Mouse (Mus musculus) heart, embryonic 12.5 days (tissue): Measurements from ENCODE around the gene Retreg2. TPM values are rescaled to one million over a fixed set of nuclear protein-coding genes. Genes with fewer than 3 reads are reported as not detected.

ENCODE experiments used
- ATAC-seq: fragments of 200-750 bp; cut with Nextera tagmentation; 2 replicates; pipeline ENCODE4 v1.8.0; 2017; ENCODE audit warnings: moderate TSS enrichment, moderate library complexity; ENCODE audit not compliant: insufficient number of reproducible peaks, low FRiP score
- H3K27ac ChIP-seq: fragments of 300-500 bp; sonication (generic); 2 replicates; pipeline ENCODE4 v1.5.1; 2016; ENCODE audit warnings: mild to moderate bottlenecking, moderate library complexity; ENCODE audit not compliant: poor library complexity, severe bottlenecking
- H3K27me3 ChIP-seq: fragments of 300-500 bp; sonication (generic); replicated peaks from 2 replicates; pipeline ENCODE4 v1.6.1; 2016; ENCODE audit warnings: mild to moderate bottlenecking, moderate library complexity
- H3K36me3 ChIP-seq: fragments of 300-500 bp; sonication (generic); 2 replicates; pipeline ENCODE4 v1.6.1; 2016; ENCODE audit warnings: mild to moderate bottlenecking, moderate library complexity
- H3K4me1 ChIP-seq: fragments of 300-500 bp; sonication (generic); replicated peaks from 2 replicates; pipeline ENCODE4 v1.6.1; 2016; ENCODE audit warnings: mild to moderate bottlenecking
- H3K4me2 ChIP-seq: fragments of 300-500 bp; sonication (generic); 2 replicates; pipeline ENCODE4 v1.6.1; 2016; ENCODE audit warnings: mild to moderate bottlenecking, moderate library complexity
- H3K4me3 ChIP-seq: fragments of 300-500 bp; sonication (generic); 2 replicates; pipeline ENCODE4 v1.5.1; 2016; ENCODE audit warnings: mild to moderate bottlenecking
- H3K9ac ChIP-seq: fragments of 300-500 bp; sonication (generic); 2 replicates; pipeline ENCODE4 v1.6.1; 2016; ENCODE audit warnings: mild to moderate bottlenecking, moderate library complexity
- H3K9me3 ChIP-seq: fragments of 300-500 bp; sonication (generic); replicated peaks from 2 replicates; pipeline ENCODE4 v1.6.1; 2016; ENCODE audit warnings: mild to moderate bottlenecking, moderate library complexity
- WGBS: fragments of 180-500 bp; shearing (Covaris S2); methylation state at CpG from one replicate; pipeline ENCODE4 v1.1.7; 2016; 5-methylcytosine and 5-hydroxymethylcytosine counted together
- polyA plus RNA-seq: library from polyadenylated mRNA; unstranded; fragments of >200 nt; fragmentation: Nextera tagmentation; extraction: Ambion mirVana; gene quantifications from 2 replicates; pipeline ENCODE4 v1.2.1, GENCODE M21; 2016

Retreg2 gene
- polyA plus RNA-seq, 1 experiment from 2014 or later = 40.5 TPM

- Histone ChIP-seq H3K27ac (peak within 1 kb of the TSS; percentile 77), H3K9me3 (no peaks in the 10 kb centered on the region), H3K36me3 (peaks cover 41% of the 10 kb centered on the region), H3K4me1 (peaks cover 9% of the 10 kb centered on the region; the same call in 1 of the 2 replicates), H3K4me2 (peak within 1 kb of the TSS; percentile 72), H3K9ac (peak within 1 kb of the TSS; percentile 72), H3K27me3 (no peaks in the 10 kb centered on the region), H3K4me3 (peak within 1 kb of the TSS; percentile 66)
- 1% methylated on average over 59 of the region's 59 CpGs for WGBS
- peak; percentile 100 for ATAC-seq
These were observed 26.2 kb downstream of the Retreg2 start, which contains the start of gene Zfand2b for GRCm38 (mm10) chr1:75168472-75169464. Zfand2b (plus strand) TSS chr1:75168646.

DNA sequence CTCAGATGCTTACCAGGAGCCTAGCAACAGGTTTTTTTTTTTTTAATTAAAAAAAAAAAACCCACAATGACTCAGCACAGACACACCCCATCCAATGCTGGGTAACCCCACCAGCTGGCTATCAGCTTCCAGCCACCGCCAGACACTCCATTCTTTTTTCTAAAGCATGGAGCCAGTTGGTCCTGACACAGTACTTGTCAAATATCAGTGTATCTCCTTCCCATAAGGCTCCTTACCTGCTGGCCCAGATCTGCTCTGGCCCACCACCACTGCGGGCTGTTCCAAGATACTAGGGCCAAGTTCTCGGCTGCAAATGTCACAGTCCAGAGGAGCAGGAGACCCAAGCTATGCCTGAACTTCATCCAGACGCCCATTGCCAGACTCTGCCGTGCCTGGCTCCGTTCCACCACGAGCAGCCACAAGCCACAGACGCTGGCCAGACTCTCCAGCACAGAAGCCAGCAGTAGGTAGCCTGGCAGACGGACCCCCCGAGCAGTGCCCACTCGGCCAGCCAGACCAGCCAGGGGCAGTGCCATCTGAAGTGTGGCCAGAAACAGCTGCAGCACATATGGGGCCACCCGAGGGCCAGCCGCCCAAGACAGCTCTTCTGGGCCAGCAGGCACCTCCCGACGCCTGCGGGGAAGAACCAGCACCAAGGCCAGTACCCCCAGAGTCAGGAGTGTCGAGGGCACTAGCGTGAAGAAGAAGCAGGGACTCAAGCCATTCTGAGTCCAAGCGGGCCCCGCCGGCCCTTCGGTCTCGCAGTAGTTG lies 36.9 kb downstream of the Retreg2 start:
- Histone ChIP-seq H3K9ac (peak overlapping the region; percentile 83), H3K4me2 (peak overlapping the region; percentile 99), H3K27ac (peak overlapping the region; percentile 64), H3K36me3 (peaks cover 63% of the 10 kb centered on the region), H3K4me3 (peak overlapping the region; percentile 71), H3K9me3 (no peaks in the 10 kb centered on the region), H3K4me1 (peaks cover 13% of the 10 kb centered on the region), H3K27me3 (no peaks in the 10 kb centered on the region)
- peak; percentile 65 for ATAC-seq
- 9% methylated on average over 23 of the region's 23 CpGs for WGBS

DNA sequence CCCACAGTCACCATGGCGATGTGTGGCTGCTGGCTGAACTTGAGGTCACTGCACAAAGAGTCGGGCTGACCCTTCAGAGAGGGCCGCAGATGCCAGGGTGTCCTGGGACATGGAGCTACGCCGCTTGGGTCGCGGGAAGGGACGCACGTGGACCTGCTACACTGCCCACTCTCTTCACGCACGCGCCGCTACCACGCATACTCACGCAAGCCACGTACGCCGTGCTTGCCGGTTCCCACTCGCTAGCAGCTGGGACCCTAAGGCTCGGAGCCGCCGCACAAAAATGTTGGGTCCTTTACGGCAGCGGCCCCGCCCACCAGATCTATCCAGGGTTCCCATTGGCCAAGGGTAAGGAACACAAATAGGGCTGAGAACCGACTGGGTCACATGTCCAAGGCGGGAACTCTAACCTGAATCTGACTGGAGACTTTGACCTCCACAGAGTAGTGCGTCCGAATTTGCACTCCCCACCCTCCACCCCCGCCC lies 37.6 kb downstream of the Retreg2 start, which contains the start of gene Abcb6:
Gene Abcb6, minus strand, starts transcription at position 288 of the 486 bp plus-strand sequence.
- H3K4me1 ChIP-seq = peaks cover 13% of the 10 kb centered on the region
- H3K4me3 ChIP-seq = peak within 1 kb of the TSS; percentile 71
- WGBS = 0% methylated on average over 31 of the region's 31 CpGs
- no peaks in the 10 kb centered on the region for H3K9me3 ChIP-seq
- peaks cover 65% of the 10 kb centered on the region for H3K36me3 ChIP-seq
- peak within 1 kb of the TSS; percentile 99 for H3K4me2 ChIP-seq
- H3K27me3 ChIP-seq = no peaks in the 10 kb centered on the region
- ATAC-seq = peak; percentile 90
- H3K9ac ChIP-seq = peak within 1 kb of the TSS; percentile 83
- peak within 1 kb of the TSS; percentile 64 for H3K27ac ChIP-seq

DNA sequence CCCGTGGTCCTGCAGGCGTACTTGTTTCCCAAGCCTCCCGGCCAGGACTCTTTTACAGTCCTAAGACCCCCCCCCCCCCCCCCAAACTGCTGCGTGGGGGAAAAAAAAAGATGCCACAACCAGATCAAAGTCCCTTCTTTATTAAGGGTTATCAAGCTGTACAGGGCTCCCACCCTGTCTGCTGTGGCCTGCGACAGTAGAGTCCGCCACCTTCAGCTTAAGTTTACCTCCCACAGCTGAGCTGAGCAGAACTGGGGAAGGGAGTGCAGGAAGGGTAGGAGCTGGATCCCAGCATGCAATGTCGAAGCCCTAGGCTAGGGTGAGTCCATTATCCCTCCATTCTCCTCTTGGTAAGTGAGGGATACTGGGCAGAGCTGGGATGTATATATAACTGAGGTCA lies 38.2 kb downstream of the Retreg2 start:
- peaks cover 13% of the 10 kb centered on the region for H3K4me1 ChIP-seq
- 36% methylated on average over 7 of the region's 7 CpGs for WGBS
- H3K27ac ChIP-seq = no peak overlapping the region
- H3K9ac ChIP-seq = no peak overlapping the region
- H3K27me3 ChIP-seq = no peaks in the 10 kb centered on the region
- no peak for ATAC-seq
- H3K36me3 ChIP-seq = peaks cover 65% of the 10 kb centered on the region
- H3K9me3 ChIP-seq = no peaks in the 10 kb centered on the region
- peak overlapping the region; percentile 71 for H3K4me3 ChIP-seq
- peak overlapping the region; percentile 99 for H3K4me2 ChIP-seq

- ATAC-seq = no peak
- H3K9ac ChIP-seq = no peak overlapping the region
- H3K36me3 ChIP-seq = peaks cover 65% of the 10 kb centered on the region
These were observed 38.8 kb downstream of the Retreg2 start for GRCm38 (mm10) chr1:75181377-75181870.

DNA sequence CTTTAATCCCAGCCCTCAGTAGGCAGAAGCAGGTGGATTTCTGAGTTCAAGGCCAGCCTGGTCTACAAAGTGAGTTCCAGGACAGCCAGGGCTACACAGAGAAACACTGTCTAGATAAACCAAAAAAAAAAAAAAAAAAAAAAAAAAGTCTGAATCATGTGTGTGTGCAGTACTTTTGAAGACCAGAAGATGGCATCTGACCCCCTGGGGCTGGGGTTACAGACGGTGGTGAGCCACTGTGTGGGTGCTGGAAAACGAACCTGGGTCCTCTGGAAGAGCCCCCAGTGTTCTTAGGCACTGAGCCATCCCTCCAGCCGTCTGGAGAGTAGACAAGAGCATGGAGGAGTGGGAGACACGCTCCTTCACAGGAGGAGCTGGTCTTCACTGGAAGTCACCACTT lies 39.6 kb downstream of the Retreg2 start:
- Histone ChIP-seq H3K27me3 (no peaks in the 10 kb centered on the region), H3K4me3 (no peak overlapping the region), H3K9me3 (no peaks in the 10 kb centered on the region), H3K36me3 (peaks cover 67% of the 10 kb centered on the region), H3K4me2 (no peak overlapping the region), H3K9ac (no peak overlapping the region), H3K27ac (no peak overlapping the region), H3K4me1 (peaks cover 13% of the 10 kb centered on the region)
- 73% methylated on average over 4 of the region's 4 CpGs for WGBS
- ATAC-seq = no peak

More at GRCm38 (mm10) chr1:75181377-75181870, 38.8 kb downstream of the Retreg2 start:
- 88% methylated on average over 4 of the region's 4 CpGs for WGBS
- no peak overlapping the region for H3K4me2 ChIP-seq
- no peak overlapping the region for H3K27ac ChIP-seq
- H3K4me3 ChIP-seq = no peak overlapping the region
- no peaks in the 10 kb centered on the region for H3K27me3 ChIP-seq
- H3K4me1 ChIP-seq = peaks cover 13% of the 10 kb centered on the region
- no peaks in the 10 kb centered on the region for H3K9me3 ChIP-seq

DNA sequence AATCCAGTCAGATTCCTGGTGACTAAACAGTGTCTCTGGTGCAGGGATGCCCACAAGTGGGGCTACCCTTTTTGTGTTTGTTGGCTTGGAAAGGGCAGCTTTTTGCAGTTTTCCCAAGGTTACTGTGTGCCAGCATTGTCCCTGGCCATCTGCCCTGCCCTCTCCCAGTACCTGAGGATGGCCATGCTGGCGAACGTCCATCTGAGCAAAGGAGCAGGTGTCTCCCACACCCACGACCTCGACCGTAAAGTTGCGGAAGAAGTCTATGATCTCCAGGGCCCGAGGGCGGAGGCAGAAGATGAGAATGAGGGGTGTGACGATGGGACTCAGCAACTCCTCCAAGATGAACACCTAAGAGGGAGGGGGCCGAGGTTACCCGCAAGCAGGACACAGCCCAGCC lies 42.9 kb downstream of the Retreg2 start:
- ATAC-seq = no peak
- Histone ChIP-seq H3K36me3 (peaks cover 74% of the 10 kb centered on the region), H3K27me3 (no peaks in the 10 kb centered on the region), H3K4me1 (peaks cover 8% of the 10 kb centered on the region), H3K9me3 (no peaks in the 10 kb centered on the region), H3K9ac (no peak overlapping the region), H3K4me3 (no peak overlapping the region), H3K4me2 (no peak overlapping the region), H3K27ac (no peak overlapping the region)
- 88% methylated on average over 11 of the region's 11 CpGs for WGBS

DNA sequence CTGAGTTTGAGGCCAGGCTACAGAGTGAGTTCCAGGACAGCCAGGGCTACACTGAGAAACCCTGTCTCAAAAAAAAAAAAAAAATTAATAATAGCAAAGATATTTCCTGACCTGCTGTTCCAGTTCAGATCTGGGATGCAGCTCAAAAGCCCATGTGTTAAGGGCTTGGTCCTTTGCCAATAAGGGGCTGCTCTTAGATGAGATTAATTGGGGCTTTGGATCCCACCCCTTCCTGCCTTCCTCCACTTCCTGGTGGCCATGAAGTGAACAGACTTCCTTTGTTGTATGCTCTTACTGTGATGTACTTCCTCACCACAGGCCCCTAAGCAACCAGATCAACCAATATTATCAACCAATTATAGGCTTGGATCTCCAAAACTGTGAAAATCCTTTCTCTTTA lies 44.5 kb downstream of the Retreg2 start:
- ATAC-seq = no peak
- H3K36me3 ChIP-seq = peaks cover 62% of the 10 kb centered on the region

DNA sequence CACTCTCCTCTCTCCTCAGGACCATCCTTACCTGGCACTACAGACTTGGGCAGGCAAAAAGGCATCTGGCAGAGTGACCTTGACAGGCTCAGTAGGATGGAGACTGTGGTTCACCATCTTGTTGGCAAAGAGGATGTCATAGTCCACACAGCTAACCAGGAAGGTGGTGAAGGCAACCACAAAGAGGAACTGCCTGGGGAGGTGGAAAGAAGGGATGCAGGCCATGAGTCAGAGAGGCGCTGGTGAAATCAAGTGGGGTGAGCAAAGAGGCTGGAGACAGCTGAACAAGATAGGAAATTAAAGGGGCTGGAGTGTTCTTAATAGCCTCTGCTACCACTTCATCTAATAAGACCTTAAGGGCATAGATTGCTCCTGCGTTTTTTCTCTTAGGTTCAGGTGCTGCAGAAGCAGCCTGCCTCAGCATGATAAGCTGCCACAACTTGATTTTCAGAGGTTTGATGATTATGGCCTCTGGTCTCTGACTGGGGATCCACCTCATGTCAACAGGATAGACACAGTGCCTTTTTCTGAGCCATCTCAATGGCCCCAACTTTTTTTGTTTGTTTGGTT lies 45.4 kb downstream of the Retreg2 start:
- H3K36me3 ChIP-seq = peaks cover 53% of the 10 kb centered on the region
- H3K4me2 ChIP-seq = no peak overlapping the region
- no peaks in the 10 kb centered on the region for H3K9me3 ChIP-seq
- peaks cover 14% of the 10 kb centered on the region for H3K4me1 ChIP-seq
- no peaks in the 10 kb centered on the region for H3K27me3 ChIP-seq
- H3K4me3 ChIP-seq = no peak overlapping the region
- H3K27ac ChIP-seq = no peak overlapping the region
- 74% methylated on average over 2 of the region's 2 CpGs for WGBS
- H3K9ac ChIP-seq = no peak overlapping the region
- no peak for ATAC-seq

More for the DNA sequence above, 44.5 kb downstream of the Retreg2 start:
- Histone ChIP-seq H3K9ac (no peak overlapping the region), H3K4me1 (peaks cover 13% of the 10 kb centered on the region), H3K4me3 (no peak overlapping the region), H3K27ac (no peak overlapping the region), H3K27me3 (no peaks in the 10 kb centered on the region), H3K4me2 (no peak overlapping the region), H3K9me3 (no peaks in the 10 kb centered on the region)

- peak overlapping the region; percentile 28 for H3K27ac ChIP-seq
- peak overlapping the region; percentile 85 for H3K4me3 ChIP-seq
- peaks cover 22% of the 10 kb centered on the region for H3K4me1 ChIP-seq
- no peaks in the 10 kb centered on the region for H3K9me3 ChIP-seq
- H3K36me3 ChIP-seq = peaks cover 37% of the 10 kb centered on the region
- ATAC-seq = peak; percentile 59
- 24% methylated on average over 2 of the region's 2 CpGs for WGBS
- no peaks in the 10 kb centered on the region for H3K27me3 ChIP-seq
- H3K9ac ChIP-seq = peak overlapping the region; percentile 87
- H3K4me2 ChIP-seq = peak overlapping the region; percentile 81
These were observed 48.0 kb downstream of the Retreg2 start for GRCm38 (mm10) chr1:75190577-75190976.
